Mouse (Mus musculus) bone marrow, adult 2 months (tissue): ENCODE measurements around the gene Cds2. TPM values are rescaled to one million over a fixed set of nuclear protein-coding genes. Genes with fewer than 3 reads are reported as not detected.
A peak's percentile ranks its signal among the peaks of the same experiment; 100 is the strongest.
"Not testable (repeated sequence)": the region's sequence is repeated elsewhere in the genome, so short reads cannot be mapped to it uniquely, and the experiment has no call there.

Source experiments
- H3K27ac ChIP-seq: fragments of 200-500 bp; 2 replicates; pipeline ENCODE4 v1.5.1; 2012; ENCODE audit warnings: low read depth, mild to moderate bottlenecking, control low read depth, inconsistent platforms, low read length; ENCODE audit not compliant: control insufficient read depth, poor library complexity, insufficient read depth
- H3K4me1 ChIP-seq: fragments of 200-500 bp; 2 replicates; pipeline ENCODE4 v1.6.1; 2011; ENCODE audit warnings: low read length; ENCODE audit not compliant: control insufficient read depth, insufficient read depth
- H3K4me3 ChIP-seq: fragments of 200-500 bp; replicated peaks from 2 replicates; pipeline ENCODE3; 2011; ENCODE audit warnings: mild to moderate bottlenecking, low read depth, low read length, control low read depth; ENCODE audit not compliant: control insufficient read depth
- CTCF ChIP-seq: fragments of 200-500 bp; IDR thresholded peaks from 2 replicates; pipeline ENCODE4 v1.5.1; 2011; ENCODE audit warnings: low read length, control low read depth; ENCODE audit not compliant: control insufficient read depth, insufficient read depth
- POLR2A ChIP-seq: fragments of 200-500 bp; IDR thresholded peaks from 2 replicates; pipeline ENCODE4 v1.6.1; 2011; ENCODE audit warnings: low read depth, mild to moderate bottlenecking, control low read depth, low read length, borderline replicate concordance; ENCODE audit not compliant: control insufficient read depth
- WGBS: fragments of 180-500 bp; shearing (Covaris S2); methylation state at CpG from one replicate; pipeline ENCODE4 v1.1.7; 2018; 5-methylcytosine and 5-hydroxymethylcytosine counted together
- polyA plus RNA-seq: library from polyadenylated mRNA; stranded (reverse); fragments of >200 nt; gene quantifications from 2 replicates; pipeline ENCODE4 v1.2.4, GENCODE M21; 2011; ENCODE audit warnings: low replicate concordance; ENCODE audit not compliant: missing spikeins, insufficient read depth, insufficient read length

The Cds2 gene
- 16.9 and 30.7 TPM in 2 replicates for polyA plus RNA-seq

DNA sequence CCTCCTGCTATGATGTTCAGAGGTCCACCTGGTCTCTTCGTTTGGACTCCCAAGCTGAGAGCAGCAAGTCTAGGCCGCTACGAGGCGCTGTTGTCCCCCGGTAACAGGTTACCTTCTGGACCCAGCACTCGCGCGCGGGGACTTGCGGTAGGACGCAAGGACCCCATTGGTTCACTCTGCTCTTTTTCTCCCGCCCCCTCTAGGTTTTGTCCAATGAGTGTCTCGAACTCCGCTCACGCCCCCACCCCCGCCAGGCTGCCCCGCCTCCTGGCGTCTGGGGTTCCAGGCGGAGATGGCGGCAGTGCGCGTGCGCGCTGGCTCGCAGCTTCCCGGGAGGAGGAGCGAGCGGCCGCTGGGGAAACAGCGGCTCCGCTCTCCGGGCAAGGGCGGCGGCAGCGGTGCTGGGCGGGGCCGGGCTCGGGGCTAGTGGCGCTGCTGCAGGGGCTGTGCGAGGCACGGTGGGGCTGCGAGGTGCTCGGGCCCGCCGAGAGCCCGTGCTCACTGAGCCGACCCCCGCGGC is at the start of gene Cds2:
Gene Cds2, plus strand, starts transcription at position 270 of the 520 bp plus-strand sequence.
- Histone ChIP-seq H3K4me1 (peaks cover 4% of the 10 kb centered on the region), H3K4me3 (peak within 1 kb of the TSS; percentile 98), H3K27ac (peak within 1 kb of the TSS; percentile 97)
- WGBS = under 1% methylated on average over 49 of the region's 49 CpGs
- peak; percentile 57; the same call in 1 of the 2 replicates for TF ChIP-seq POLR2A
- TF ChIP-seq CTCF = peak; percentile 96

DNA sequence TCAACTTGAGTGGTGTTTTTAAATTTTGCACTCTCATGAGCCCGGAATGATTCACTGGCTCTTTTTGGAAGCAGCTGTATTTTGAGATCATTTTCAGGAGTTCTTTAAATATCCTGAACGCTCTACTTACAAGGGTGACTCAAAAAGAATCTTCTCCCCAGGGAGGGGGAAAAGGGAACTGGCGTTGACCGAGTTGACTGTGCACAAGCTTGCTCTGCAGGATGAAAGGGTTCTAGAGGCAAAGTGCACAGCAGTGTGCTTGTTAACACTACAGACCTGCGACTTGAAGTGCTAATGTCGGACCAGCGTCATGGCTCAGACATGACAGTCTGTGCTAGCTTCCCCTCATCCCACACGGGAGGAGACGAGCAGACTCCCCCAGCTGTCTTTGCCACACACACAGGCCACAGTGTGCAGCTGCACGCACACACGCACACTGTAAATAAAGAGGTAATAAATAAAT is 41.3 kb upstream of the Cds2 start:
- H3K4me1 ChIP-seq = peaks cover 1% of the 10 kb centered on the region
- WGBS = 67% methylated on average over 11 of the region's 11 CpGs
- TF ChIP-seq POLR2A (no peak), CTCF (no peak)

DNA sequence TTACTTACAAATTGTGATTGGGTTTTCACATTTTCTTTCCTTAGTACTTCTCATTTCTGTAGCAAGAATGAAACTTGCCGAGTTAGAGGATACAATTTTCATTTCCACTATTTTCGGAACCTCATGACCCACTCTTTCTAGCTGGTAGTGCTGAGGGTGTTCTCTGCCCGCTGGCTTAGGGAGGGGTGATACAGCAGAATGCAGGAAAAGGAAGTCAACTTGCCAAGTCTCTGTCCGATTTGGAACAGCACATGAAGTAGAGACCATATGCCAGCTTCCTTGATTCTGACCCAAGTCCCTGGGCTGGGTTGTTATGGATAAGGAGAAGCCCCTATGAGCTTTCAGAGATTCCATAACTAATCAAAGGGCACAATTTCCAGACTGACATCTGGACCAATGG is 38.6 kb upstream of the Cds2 start:
- 50% methylated on average over 4 of the region's 4 CpGs for WGBS
- H3K4me1 ChIP-seq = peaks cover 1% of the 10 kb centered on the region
- no peak overlapping the region for H3K27ac ChIP-seq
- no peak overlapping the region for H3K4me3 ChIP-seq
- TF ChIP-seq CTCF = no peak
- no peak for TF ChIP-seq POLR2A

More for the DNA sequence above, 41.3 kb upstream of the Cds2 start:
- Histone ChIP-seq H3K4me3 (no peak overlapping the region), H3K27ac (no peak overlapping the region)

DNA sequence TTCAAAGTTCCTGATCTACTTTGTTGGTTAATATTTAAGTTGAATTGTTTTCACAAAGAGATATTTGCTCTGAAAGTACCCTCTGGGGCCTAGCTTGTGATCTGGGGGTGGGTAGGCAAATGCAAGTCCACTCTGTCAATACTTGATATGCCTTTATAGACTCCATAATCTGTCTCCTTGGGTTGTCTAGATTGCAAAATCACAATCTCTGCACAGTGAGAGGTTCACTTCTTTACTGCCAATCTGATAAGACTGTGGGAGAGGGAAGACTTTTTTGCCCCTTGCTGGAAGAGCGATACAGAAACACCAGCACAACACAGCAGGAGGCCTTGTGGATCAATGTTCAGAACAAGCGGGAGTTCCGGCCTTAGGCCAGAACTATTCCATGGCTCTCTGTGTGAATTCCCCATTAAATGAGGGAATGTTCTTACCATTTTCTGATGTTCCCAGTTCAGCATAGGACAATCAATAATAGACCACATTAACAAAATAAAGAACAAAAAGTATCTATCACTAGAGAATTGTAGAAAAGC is 30.5 kb upstream of the Cds2 start:
- Histone ChIP-seq H3K27ac (no peak overlapping the region), H3K4me3 (no peak overlapping the region), H3K4me1 (no peaks in the 10 kb centered on the region; the same call in 1 of the 2 replicates)
- 90% methylated on average over 3 of the region's 3 CpGs for WGBS
- no peak for TF ChIP-seq CTCF

DNA sequence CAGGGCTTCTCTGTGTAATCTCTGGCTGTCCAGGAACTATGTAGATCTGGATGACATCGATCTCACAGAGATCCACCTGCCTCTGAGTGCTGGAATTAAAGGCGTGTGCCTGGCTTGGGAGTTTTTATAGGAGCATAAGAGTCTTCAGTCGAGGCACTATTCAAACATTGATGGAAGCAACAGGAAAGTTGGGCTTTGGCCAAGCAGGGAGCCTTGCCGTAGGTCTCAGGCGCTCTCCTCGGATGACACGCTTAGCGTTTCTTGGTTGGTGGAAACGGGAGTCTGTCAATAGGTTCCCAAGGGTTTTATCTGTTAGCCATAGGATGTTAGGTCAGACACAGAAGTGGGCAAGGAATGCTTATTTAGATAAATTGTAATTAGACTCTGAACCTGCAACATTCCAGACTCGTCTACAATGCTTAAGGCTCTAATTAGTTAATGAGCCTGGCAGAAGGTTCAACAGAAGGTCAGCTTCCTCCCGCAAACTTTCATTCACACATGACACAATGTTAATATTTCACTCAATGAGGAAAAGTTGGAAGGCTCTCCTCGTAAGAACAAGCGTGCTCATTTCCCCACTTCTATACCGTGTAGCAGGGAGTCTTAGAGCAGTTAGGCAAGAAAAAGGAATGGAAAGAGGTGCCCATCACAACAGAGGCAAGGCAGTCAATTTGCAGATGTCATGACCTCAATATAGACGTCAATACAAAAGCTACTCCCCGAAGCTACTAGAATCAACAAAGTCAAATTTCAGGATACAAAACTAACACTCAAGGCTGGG is 28.8 kb upstream of the Cds2 start:
- TF ChIP-seq CTCF (no peak), POLR2A (no peak)
- no peak overlapping the region for H3K4me3 ChIP-seq
- H3K4me1 ChIP-seq = no peaks in the 10 kb centered on the region; the same call in 1 of the 2 replicates
- no peak overlapping the region for H3K27ac ChIP-seq
- 80% methylated on average over 16 of the region's 16 CpGs for WGBS

DNA sequence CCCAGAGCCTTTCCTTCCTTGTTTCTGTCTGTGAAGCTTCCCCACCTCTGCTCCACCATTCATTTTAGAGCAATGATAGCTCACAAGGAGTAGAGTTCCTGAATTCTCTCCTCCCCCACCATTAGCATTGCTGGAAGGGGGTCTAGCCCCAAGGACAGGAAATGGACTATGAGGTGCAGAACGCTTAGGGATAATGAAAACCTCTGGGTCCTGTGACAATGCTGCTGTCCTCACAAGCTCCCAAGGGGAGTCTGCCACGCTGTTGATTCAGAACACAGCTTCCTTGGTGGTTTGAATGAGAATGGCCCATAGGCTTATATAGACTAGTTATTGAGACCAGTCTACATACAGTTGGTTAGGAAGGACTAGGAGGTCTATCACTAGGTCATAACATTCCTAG is 27.7 kb upstream of the Cds2 start:
- WGBS = 61% methylated on average over 2 of the region's 2 CpGs
- TF ChIP-seq CTCF (no peak), POLR2A (no peak)
- Histone ChIP-seq H3K4me3 (no peak overlapping the region), H3K4me1 (no peaks in the 10 kb centered on the region), H3K27ac (no peak overlapping the region)

DNA sequence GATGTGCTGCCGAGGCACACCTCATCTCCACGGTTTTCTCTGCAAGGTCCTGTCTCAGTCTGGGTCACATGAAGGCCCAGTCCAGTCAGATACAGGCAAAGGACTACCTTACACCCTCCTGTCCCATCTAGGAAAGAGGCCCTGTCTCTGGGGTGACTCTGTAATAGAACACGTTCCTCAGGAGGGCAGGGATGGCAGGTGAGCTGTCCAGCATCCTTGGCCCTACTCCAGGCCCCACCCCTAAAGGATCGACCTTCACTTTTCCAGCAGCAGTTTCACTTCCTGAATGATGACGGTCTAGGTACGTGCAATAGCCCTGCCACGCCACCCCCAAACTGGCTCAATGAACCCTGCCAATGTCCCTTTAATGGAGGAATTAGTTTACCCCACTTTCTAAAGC is 27.0 kb upstream of the Cds2 start:
- Histone ChIP-seq H3K27ac (no peak overlapping the region), H3K4me3 (no peak overlapping the region), H3K4me1 (no peaks in the 10 kb centered on the region)
- TF ChIP-seq CTCF = no peak
- TF ChIP-seq POLR2A = no peak
- WGBS = 51% methylated on average over 7 of the region's 7 CpGs

DNA sequence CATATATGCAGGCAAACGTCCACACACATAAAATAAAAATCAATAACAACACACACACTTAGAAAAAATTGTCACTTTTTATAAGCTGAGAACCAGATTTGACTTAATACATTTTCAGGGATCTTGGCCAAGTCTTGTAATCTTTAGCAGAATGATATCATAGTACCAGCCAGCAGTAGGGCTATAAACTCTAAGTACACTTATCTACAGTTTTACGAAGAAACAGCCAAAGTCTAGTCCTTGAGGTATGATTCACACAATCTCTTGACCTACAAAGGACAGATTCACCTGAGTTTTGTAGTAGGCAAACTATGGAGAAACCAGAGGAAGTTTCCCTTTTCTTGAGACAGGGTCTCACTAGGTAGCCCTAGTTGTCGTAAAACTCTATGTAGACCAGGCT is 23.5 kb upstream of the Cds2 start:
- 82% methylated on average over 3 of the region's 3 CpGs for WGBS
- not testable (repeated sequence) for H3K4me3 ChIP-seq, H3K27ac ChIP-seq, H3K4me1 ChIP-seq

DNA sequence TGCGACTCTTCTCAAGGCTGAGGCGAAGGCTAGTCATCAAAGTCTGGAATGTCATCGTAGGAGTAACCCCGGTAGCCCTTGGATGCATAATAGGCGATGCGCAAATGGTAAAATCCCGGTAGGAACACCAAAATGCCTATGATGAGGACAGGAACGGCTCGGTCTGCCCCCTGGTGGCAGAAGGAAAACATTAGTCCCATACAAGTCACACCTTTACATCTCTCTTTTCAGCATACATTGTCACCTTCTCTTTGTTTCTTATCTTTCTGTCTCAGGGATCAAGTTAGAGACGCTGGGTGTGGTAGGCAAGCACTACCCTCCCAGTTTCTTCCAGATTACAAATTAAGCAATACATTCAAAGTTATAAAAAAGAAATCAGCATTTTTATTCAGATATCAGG is 22.5 kb upstream of the Cds2 start:
- TF ChIP-seq CTCF = peak; percentile 35
- H3K27ac ChIP-seq, H3K4me1 ChIP-seq, H3K4me3 ChIP-seq: not testable (repeated sequence)
- WGBS = 55% methylated on average over 10 of the region's 10 CpGs
